Mouse (Mus musculus) bone marrow, adult 2 months (tissue): ENCODE results near the gene Ndst2. TPM values are rescaled to one million over a fixed set of nuclear protein-coding genes. Genes with fewer than 3 reads are reported as not detected.

Experiments
- H3K27ac ChIP-seq: fragments of 200-500 bp; 2 replicates; pipeline ENCODE4 v1.5.1; 2012; ENCODE audit warnings: low read depth, mild to moderate bottlenecking, control low read depth, inconsistent platforms, low read length; ENCODE audit not compliant: control insufficient read depth, poor library complexity, insufficient read depth
- H3K4me1 ChIP-seq: fragments of 200-500 bp; 2 replicates; pipeline ENCODE4 v1.6.1; 2011; ENCODE audit warnings: low read length; ENCODE audit not compliant: control insufficient read depth, insufficient read depth
- H3K4me3 ChIP-seq: fragments of 200-500 bp; replicated peaks from 2 replicates; pipeline ENCODE3; 2011; ENCODE audit warnings: mild to moderate bottlenecking, low read depth, low read length, control low read depth; ENCODE audit not compliant: control insufficient read depth
- CTCF ChIP-seq: fragments of 200-500 bp; IDR thresholded peaks from 2 replicates; pipeline ENCODE4 v1.5.1; 2011; ENCODE audit warnings: low read length, control low read depth; ENCODE audit not compliant: control insufficient read depth, insufficient read depth
- POLR2A ChIP-seq: fragments of 200-500 bp; IDR thresholded peaks from 2 replicates; pipeline ENCODE4 v1.6.1; 2011; ENCODE audit warnings: low read depth, mild to moderate bottlenecking, control low read depth, low read length, borderline replicate concordance; ENCODE audit not compliant: control insufficient read depth
- WGBS: fragments of 180-500 bp; shearing (Covaris S2); methylation state at CpG from one replicate; pipeline ENCODE4 v1.1.7; 2018; 5-methylcytosine and 5-hydroxymethylcytosine counted together
- polyA plus RNA-seq: library from polyadenylated mRNA; stranded (reverse); fragments of >200 nt; gene quantifications from 2 replicates; pipeline ENCODE4 v1.2.4, GENCODE M21; 2011; ENCODE audit warnings: low replicate concordance; ENCODE audit not compliant: missing spikeins, insufficient read depth, insufficient read length

Ndst2 gene
- polyA plus RNA-seq, 1 experiment: 50.0 TPM

DNA sequence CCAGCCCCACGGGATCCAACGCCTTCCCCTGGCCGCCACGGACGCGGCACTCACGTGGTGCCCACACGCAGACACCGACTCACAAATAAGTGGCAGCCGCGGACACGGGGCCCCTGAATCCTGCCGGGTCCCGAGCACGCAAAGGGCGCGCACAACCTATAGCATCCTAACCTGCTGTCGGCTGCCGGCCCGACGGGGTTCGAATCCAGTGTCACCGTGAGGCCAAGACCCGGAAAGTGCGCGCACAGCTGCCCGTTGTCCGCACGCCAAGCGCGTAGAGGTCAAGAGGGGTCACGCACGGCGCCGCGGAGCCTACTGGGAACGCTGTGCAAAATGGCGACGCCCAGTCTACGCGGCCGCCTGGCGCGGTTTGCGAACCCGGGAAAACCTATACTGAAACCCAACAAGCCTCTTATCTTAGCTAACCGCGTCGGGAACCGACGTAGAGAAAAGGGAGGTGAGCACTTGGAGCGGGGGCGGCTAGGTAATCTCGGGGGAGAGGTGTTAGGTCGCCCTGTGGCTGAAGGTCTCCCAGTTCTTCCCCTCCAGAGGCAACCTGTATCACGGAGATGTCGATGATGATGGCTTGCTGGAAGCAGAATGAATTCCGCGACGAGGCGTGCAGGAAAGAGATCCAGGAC, 31.5 kb downstream of the Ndst2 start, which contains the start of gene Chchd1:
TSS of gene Chchd1 (plus strand) at position 266 of the 641 bp plus-strand sequence.
- no peaks in the 10 kb centered on the region; the same call in 1 of the 2 replicates for H3K4me1 ChIP-seq
- peak within 1 kb of the TSS; percentile 91 for H3K4me3 ChIP-seq
- H3K27ac ChIP-seq: peak within 1 kb of the TSS; percentile 82
- TF ChIP-seq CTCF (no peak), POLR2A (peak; percentile 79; the same call in 1 of the 2 replicates)
- WGBS: under 1% methylated on average over 61 of the region's 61 CpGs

DNA sequence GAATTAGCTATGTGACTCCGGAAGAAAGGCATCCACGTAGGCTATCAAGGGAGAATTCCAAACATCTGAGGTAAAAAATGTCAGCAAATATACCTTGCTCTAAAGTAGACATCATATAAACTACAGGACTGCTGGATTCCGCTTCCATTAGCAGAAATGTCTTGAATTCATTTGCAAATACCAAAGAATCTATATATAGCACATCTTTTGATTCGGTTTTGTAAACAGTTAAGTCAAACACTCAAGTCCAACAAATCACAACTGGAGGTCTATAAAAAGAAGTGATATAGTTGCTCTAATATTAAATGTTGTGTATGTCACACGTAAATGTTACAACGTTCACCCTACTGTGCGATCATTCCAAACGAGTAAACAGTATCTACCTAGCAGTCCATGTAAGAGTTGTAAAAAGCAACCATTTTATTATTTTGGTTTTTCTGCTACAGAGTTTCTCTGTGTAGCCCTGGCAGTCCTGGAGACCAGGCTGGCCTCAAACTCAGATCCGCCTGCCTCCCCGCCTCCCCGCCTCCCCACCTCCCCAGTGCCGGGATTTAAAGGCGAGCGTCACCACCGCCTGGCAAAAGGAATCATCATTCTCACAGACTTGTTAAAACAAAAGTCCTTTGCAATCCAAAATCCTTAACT, 32.1 kb downstream of the Ndst2 start:
- 14% methylated on average over 15 of the region's 15 CpGs for WGBS
- peak overlapping the region; percentile 24; the same call in 1 of the 2 replicates for H3K27ac ChIP-seq
- H3K4me1 ChIP-seq: no peaks in the 10 kb centered on the region; the same call in 1 of the 2 replicates
- TF ChIP-seq POLR2A (no peak), CTCF (no peak)
- H3K4me3 ChIP-seq: peak overlapping the region; percentile 91

DNA sequence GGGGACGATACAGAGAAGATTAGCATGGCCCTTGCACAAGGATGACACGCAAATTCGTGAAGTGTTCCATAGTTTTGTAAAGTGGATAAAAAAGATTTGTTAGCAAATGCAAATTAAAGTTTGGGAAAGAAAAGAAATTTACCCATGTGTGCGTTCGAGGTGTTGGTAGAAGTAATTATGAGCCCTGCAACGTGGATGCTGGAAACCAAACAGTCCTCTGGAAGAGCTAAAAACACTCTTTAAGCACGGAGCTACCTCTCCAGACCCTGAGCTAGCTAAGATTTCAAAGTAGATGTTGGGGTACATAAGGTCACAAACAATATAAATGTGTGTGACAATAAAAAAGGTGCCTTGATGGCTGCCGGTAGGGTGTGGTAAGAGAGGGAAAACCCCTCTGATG, 32.8 kb downstream of the Ndst2 start:
- TF ChIP-seq POLR2A: no peak
- TF ChIP-seq CTCF: no peak
- Histone ChIP-seq H3K4me3 (no peak overlapping the region), H3K4me1 (peaks cover 1% of the 10 kb centered on the region; the same call in 1 of the 2 replicates), H3K27ac (no peak overlapping the region)
- 79% methylated on average over 8 of the region's 8 CpGs for WGBS

DNA sequence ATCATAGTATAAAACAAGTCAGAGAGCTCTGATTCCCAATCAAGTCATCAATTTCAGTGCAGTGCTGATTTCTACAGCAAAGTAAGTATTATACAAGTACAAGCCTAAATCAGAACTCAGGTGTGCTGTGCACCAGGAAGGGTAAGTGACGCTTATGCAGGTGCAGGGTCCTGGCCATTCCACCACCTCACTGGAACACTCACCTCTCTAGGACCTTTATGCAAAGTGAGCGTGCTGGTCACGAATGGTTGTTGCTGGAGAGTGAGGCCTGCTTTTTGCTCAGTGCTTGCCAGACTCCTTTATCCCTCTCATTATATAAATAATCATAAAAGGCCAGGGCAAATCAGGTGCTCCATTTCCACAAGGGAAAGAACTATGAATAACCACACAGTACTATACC, 34.0 kb downstream of the Ndst2 start:
- peaks cover 4% of the 10 kb centered on the region for H3K4me1 ChIP-seq

DNA sequence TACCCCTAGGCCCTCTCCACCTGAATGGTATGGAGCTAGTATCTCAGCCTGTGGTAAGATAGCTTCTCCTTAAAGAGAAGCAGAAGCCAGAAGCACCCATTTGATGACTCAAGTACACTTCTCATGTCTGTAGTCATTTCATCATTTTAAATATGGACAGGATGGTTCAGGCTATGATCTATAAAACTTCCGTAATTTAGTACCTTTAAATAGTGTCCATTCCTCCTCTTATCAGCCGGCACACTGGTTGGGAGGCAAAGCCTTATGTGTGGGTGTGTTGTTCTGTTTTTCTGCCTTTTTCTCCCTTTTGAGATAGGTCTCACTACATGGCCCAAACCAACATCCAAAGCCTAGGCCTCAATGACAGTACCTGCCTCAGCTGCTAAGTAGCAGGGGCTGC, 35.8 kb downstream of the Ndst2 start:
- Histone ChIP-seq H3K4me3 (no peak overlapping the region), H3K4me1 (peaks cover 6% of the 10 kb centered on the region), H3K27ac (no peak overlapping the region)
- WGBS: 76% methylated on average over 2 of the region's 2 CpGs
- no peak for TF ChIP-seq POLR2A
- no peak for TF ChIP-seq CTCF

More for the DNA sequence above, 34.0 kb downstream of the Ndst2 start:
- WGBS: 89% methylated on average over 3 of the region's 3 CpGs
- TF ChIP-seq CTCF (no peak), POLR2A (no peak)
- Histone ChIP-seq H3K27ac (no peak overlapping the region), H3K4me3 (no peak overlapping the region)

DNA sequence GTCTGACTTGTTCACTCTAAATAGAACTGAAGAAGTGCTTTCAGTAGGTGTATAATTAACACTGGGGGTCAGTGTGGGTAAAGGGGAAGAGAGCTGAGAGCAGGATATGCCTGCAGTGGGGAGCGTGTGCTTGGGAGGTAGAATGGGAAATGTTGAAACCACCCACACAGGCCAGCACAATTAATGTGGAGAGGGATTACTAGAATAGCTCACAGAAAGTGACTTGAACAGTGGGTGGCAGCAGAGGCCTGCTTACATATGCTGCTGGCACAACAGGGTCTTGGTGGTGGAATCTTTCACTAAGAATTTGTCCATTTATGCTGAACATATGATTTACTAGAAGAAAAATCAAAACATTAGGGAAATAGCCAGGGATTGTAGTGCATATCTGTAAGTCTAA, 37.4 kb downstream of the Ndst2 start:
- TF ChIP-seq POLR2A (no peak), CTCF (peak; percentile 41)
- Histone ChIP-seq H3K4me3 (no peak overlapping the region), H3K27ac (no peak overlapping the region), H3K4me1 (peaks cover 8% of the 10 kb centered on the region)
- WGBS: 14% methylated on average over 1 of the region's 1 CpGs

DNA sequence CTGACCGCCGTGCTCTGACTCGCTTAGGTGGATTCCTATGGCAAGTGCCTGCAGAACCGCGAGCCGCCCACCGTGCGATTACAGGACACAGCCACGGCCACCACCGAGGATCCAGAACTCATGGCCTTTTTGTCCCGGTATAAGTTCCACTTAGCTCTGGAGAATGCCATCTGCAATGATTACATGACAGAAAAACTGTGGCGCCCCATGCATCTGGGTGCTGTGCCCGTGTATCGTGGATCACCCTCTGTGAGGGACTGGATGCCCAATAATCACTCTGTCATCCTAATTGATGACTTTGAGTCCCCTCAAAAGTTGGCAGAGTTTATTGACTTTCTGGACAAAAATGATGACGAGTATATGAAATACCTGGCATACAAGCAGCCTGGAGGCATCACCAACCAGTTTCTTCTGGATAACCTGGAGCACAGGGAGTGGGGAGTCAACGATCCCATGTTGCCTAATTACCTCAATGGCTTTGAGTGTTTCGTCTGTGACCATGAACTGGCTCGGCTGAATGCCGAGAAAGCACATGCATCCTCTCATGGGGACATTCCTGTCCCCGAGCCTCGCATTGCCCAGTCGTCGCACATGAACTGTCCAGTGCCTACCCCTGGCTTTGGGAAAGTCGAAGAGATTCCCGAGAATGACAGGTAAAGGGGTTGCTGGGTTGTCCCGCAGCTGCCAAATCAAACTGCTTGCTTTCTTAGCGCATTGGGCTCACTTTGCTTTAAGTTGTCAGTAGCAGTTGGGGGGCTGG, 38.4 kb downstream of the Ndst2 start:
- 25% methylated on average over 27 of the region's 27 CpGs for WGBS
- Histone ChIP-seq H3K4me3 (peak overlapping the region; percentile 86), H3K4me1 (peaks cover 8% of the 10 kb centered on the region), H3K27ac (peak overlapping the region; percentile 46; the same call in 1 of the 2 replicates)
- TF ChIP-seq CTCF (no peak), POLR2A (no peak)
